Mouse (Mus musculus): Measurements from ENCODE around the gene Tlcd1.

DNA sequence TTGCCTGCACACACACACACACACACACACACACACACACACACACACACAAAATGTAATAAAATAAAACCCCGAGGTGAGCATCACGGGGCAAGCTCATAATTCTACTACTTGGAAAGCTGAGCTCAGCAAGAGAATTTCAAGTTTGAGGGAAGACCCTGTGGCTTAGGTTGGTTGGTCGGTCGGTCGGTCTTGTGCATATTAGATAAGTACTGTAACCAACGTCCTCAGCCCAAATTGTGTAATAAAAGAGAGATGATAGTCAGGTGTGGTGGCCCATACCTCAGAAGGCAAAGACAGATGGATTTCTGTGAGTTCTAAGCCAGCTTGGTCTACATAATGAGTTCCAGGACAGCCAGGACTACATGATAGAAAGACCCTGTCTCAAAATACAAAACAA is 42.6 kb upstream of the Tlcd1 start:
- TF ChIP-seq POLR2A (IDR thresholded peaks at IDR 0.05; ENCODE audit: borderline replicate concordance, extremely low read depth, insufficient read depth, insufficient read length, poor library complexity, severe bottlenecking): no peak
- no peak for TF ChIP-seq CTCF (IDR thresholded peaks at IDR 0.05; ENCODE audit: borderline replicate concordance, extremely low read depth, insufficient read depth, insufficient read length)
